Comparison of ENCODE assay signal across 9 mouse cellular contexts in the genomic region with DNA sequence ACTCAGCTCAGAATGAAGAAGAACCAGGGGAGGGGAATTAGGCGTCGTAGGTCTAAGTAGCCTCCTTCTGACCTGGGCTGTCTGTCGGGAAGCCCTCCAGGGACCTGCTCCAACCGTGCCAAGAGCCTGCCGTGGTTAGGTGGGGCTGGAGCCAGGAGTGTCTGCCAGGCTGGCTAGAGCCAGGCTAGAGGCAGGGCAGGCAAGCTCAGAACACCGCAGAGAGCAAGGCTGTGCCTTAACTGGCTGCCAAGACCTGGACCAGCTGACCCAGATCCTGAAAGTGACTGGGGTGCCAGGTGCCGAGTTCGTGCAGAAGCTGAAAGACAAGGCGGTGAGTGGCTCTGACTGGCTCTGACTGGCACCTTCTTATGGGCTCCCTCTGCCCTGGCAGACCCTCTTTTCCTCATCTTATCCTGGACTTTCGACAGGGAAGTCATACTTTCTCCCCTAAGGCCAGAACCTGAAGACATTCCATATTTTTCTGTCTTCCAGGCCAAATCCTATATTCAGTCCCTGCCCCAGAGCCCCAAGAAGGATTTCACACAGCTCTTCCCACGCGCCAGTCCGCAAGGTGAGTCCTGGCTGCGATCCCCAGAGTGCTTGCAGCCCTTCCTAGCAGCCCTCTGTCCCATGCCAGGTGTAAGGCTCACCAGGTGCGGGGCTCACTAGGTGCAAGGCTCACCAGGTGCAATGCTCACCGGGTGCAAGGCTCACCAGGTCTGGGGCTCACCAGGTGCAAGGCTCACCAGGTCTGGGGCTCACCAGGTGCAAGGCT. TPM values are rescaled to one million over a fixed set of nuclear protein-coding genes. Genes with fewer than 3 reads are reported as not detected.
DNase-seq lines count a peak whose midpoint lies in the region; ATAC-seq lines count a peak whose summit lies in the region.
"Had no signal": no experiment of that assay in that cellular context is flagged by ENCODE, and none has a peak within 500 bp of the region (broad histone marks: within the 10 kb centered on the region; RNA-seq: fewer than 3 reads in every experiment).

No protein-coding gene starts in this region.

- no peak overlapping the region for H3K27ac ChIP-seq in forebrain, embryonic 13.5 days

- 86% methylated on average over 16 of the region's 16 CpGs for WGBS in forebrain, embryonic 13.5 days

- no peak overlapping the region for H3K4me3 ChIP-seq in forebrain, embryonic 13.5 days
- H3K4me3 ChIP-seq: megakaryocyte, embryonic 14.5 days had no signal

- no peaks in the 10 kb centered on the region for H3K36me3 ChIP-seq in forebrain, embryonic 13.5 days (ENCODE audit: poor library complexity, severe bottlenecking)

- no peak overlapping the region for H3K4me2 ChIP-seq in forebrain, embryonic 13.5 days

- H3K9me3 ChIP-seq in forebrain, embryonic 13.5 days (replicated peaks), result 0 out of 2 replicates have a peak, but pooled peaks cover 2% of the 10 kb centered on the region

- DNase-seq in adrenal gland, adult 2 months, result peak; percentile 74
- no peak for DNase-seq in adrenal gland, adult 18-20 months (ENCODE audit: low spot score in 2 of 2)
- peak; percentile 15 to 19 for DNase-seq in left cerebral cortex, postnatal 14 days (ENCODE audit: low spot score in 2 of 2)
- no peak for DNase-seq in left cerebral cortex, adult 18-20 months (ENCODE audit: low spot score in 2 of 2)
- DNase-seq in cerebellum, postnatal 14 days, result peak; percentile 97 to 98
- DNase-seq in layer of hippocampus, adult 8-10 months (ENCODE audit: low spot score in 2 of 2), result peak; percentile 25 to 29
- DNase-seq in frontal cortex, postnatal 36 days (ENCODE audit: low spot score in 2 of 2), result no peak

- intact Hi-C loops in left cerebral cortex, postnatal 14 days (cut with DNase I), result no loop called here

- no peak overlapping the region for H3K9ac ChIP-seq in forebrain, embryonic 13.5 days

- ATAC-seq in forebrain, embryonic 13.5 days, result no peak

- H3K27me3 ChIP-seq in forebrain, embryonic 13.5 days, result no peaks in the 10 kb centered on the region

- no peaks in the 10 kb centered on the region for H3K4me1 ChIP-seq in forebrain, embryonic 13.5 days

RNA-seq across cellular contexts. Expression of a gene that starts 8.3 kb away (rescaled TPM):
- 100 to 1,000 TPM in 1 of 2 experiments, 10 to 100 TPM in 1; 97.4 to 350 TPM for total RNA-seq in adrenal gland, adult 2 months (2021)
- 193 and 279 TPM in 2 replicates for polyA plus RNA-seq in adrenal gland, adult 2 months (2012; rRNA removed)
- total RNA-seq in adrenal gland, adult 18-20 months (2021), result 100 to 1,000 TPM in 1 of 2 experiments, 10 to 100 TPM in 1; 63.5 to 395 TPM
- total RNA-seq in left cerebral cortex, postnatal 14 days (2021), result 1 to 10 TPM; 1.0 to 1.6 TPM
- 1 to 10 TPM; 1.7 to 4.3 TPM for total RNA-seq in left cerebral cortex, adult 18-20 months (2021)
- 1 to 10 TPM; 1.0 to 3.5 (median 2.0) TPM for total RNA-seq in layer of hippocampus, adult 8-10 months (2022)
- polyA plus RNA-seq in forebrain, embryonic 13.5 days (2015; fragmentation: Nextera tagmentation; extraction: Ambion mirVana), result 0.72 and 1.1 TPM in 2 replicates

RNA-seq across cellular contexts. Expression of a gene that starts 23.5 kb away (rescaled TPM):
- total RNA-seq in adrenal gland, adult 2 months (2021), result 100 to 1,000 TPM in 1 of 2 experiments, 10 to 100 TPM in 1; 65.1 to 134 TPM
- polyA plus RNA-seq in adrenal gland, adult 2 months (2012; rRNA removed), result 60.3 and 70.1 TPM in 2 replicates
- total RNA-seq in adrenal gland, adult 18-20 months (2021), result 10 to 100 TPM; 51.7 to 91.8 TPM
- 10 to 100 TPM; 43.4 to 49.6 TPM for total RNA-seq in left cerebral cortex, postnatal 14 days (2021)
- 10 to 100 TPM; 51.5 to 55.0 TPM for total RNA-seq in left cerebral cortex, adult 18-20 months (2021)
- total RNA-seq in layer of hippocampus, adult 8-10 months (2022), result 10 to 100 TPM; 39.8 to 56.2 (median 50.5) TPM
- 10.2 and 11.3 TPM in 2 replicates for polyA plus RNA-seq in forebrain, embryonic 13.5 days (2015; fragmentation: Nextera tagmentation; extraction: Ambion mirVana)

RNA-seq across cellular contexts. Expression of a gene that starts 51.5 kb away (rescaled TPM):
- total RNA-seq in adrenal gland, adult 2 months (2021), result 1 to 10 TPM in 1 of 2 experiments, not detected in 1; 1.7 TPM
- polyA plus RNA-seq in adrenal gland, adult 2 months (2012; rRNA removed), result 0.31 and 0.40 TPM in 2 replicates
- total RNA-seq in adrenal gland, adult 18-20 months (2021), result 1 to 10 TPM in 1 of 2 experiments, not detected in 1; 1.6 TPM
- 1 to 10 TPM; 1.4 to 2.7 TPM for total RNA-seq in left cerebral cortex, postnatal 14 days (2021)
- total RNA-seq in left cerebral cortex, adult 18-20 months (2021), result 1 to 10 TPM; 2.8 TPM
- 1 to 10 TPM; 2.5 to 5.3 (median 3.2) TPM for total RNA-seq in layer of hippocampus, adult 8-10 months (2022)
- 2.1 and 3.5 TPM in 2 replicates for polyA plus RNA-seq in forebrain, embryonic 13.5 days (2015; fragmentation: Nextera tagmentation; extraction: Ambion mirVana)

Comparison
In these comparisons a context has a peak if more than half of its experiments do, and no peak if none do; other contexts are left out.
1. DNase-seq: peak in adrenal gland, adult 2 months (single experiment), left cerebral cortex, postnatal 14 days (2 of 2), cerebellum, postnatal 14 days (2 of 2) and layer of hippocampus, adult 8-10 months (2 of 2); none in adrenal gland, adult 18-20 months (0 of 2), left cerebral cortex, adult 18-20 months (0 of 2) and frontal cortex, postnatal 36 days (0 of 2).
2. RNA of a gene that starts 8.3 kb away (total RNA-seq): 63.5 to 395 TPM in adrenal gland, adult 18-20 months and 97.4 to 350 TPM in adrenal gland, adult 2 months; 1.7 to 4.3 TPM in left cerebral cortex, adult 18-20 months, 1.0 to 3.5 TPM in layer of hippocampus, adult 8-10 months and 1.0 to 1.6 TPM in left cerebral cortex, postnatal 14 days; every median in the first group is over 10 times any median in the second.